Mouse (Mus musculus) ES-E14 (cell line): ENCODE measurements at regions not wholly inside any gene's neighbourhood (a gene's known extent, or its start where the extent isn't known, plus 50 kb on each side); places are given as distances from the start of the nearest gene placed in this dataset.

ENCODE experiments used
- DNase-seq: peaks from one replicate; pipeline ENCODE4 v3.0.0-alpha.2; 2013; ENCODE audit warnings: low read depth, low spot score
- H3K27ac ChIP-seq: 2 replicates; pipeline ENCODE4 v1.5.1; 2012; ENCODE audit warnings: low read depth, mild to moderate bottlenecking, low read length, moderate library complexity, mixed read lengths; ENCODE audit not compliant: poor library complexity, insufficient read depth, severe bottlenecking
- H3K36me3 ChIP-seq: 2 replicates; pipeline ENCODE4 v1.6.1; 2012; ENCODE audit warnings: mild to moderate bottlenecking, low read length, moderate library complexity, mixed read lengths; ENCODE audit not compliant: control insufficient read depth, poor library complexity, insufficient read depth, severe bottlenecking
- H3K4me1 ChIP-seq, 2 experiments: fragments of 150-350 bp in 1 of 2; sonication (generic) in 1 of 2; 2 replicates each; pipeline ENCODE4 v1.6.1; 2012; ENCODE audit warnings: low read length in 2 of 2, mild to moderate bottlenecking in 1 of 2, mixed read lengths in 1 of 2; ENCODE audit not compliant: control insufficient read depth in 2 of 2, insufficient read depth in 2 of 2, poor library complexity in 1 of 2
- H3K4me3 ChIP-seq, 2 experiments: fragments of 150-350 bp in 1 of 2; sonication (generic) in 1 of 2; 2 replicates each; pipeline ENCODE4 v1.5.1; 2012; ENCODE audit warnings: low read length in 2 of 2, low read depth in 1 of 2, mild to moderate bottlenecking in 1 of 2, mixed read lengths in 1 of 2; ENCODE audit not compliant: insufficient read depth in 1 of 2, poor library complexity in 1 of 2, severe bottlenecking in 1 of 2
- H3K9ac ChIP-seq: 2 replicates; pipeline ENCODE4 v1.6.1; 2012; ENCODE audit warnings: low read depth, mild to moderate bottlenecking, low read length, mixed read lengths; ENCODE audit not compliant: poor library complexity, insufficient read depth, severe bottlenecking
- H3K9me3 ChIP-seq: fragments of 150-350 bp; sonication (generic); 2 replicates; pipeline ENCODE4 v1.6.1; 2012; ENCODE audit warnings: low read depth, mild to moderate bottlenecking, low read length; ENCODE audit not compliant: control insufficient read depth, insufficient read depth
- CHD2 ChIP-seq: IDR thresholded peaks from 2 replicates; pipeline ENCODE4 v1.6.1; 2014; ENCODE audit warnings: mild to moderate bottlenecking, low read depth, low read length, inconsistent platforms
- HCFC1 ChIP-seq: IDR thresholded peaks from 2 replicates; pipeline ENCODE4 v1.6.1; 2012; ENCODE audit warnings: low read length, inconsistent platforms, borderline replicate concordance; ENCODE audit not compliant: insufficient read depth
- MAFK ChIP-seq: IDR thresholded peaks from 2 replicates; pipeline ENCODE4 v1.6.1; 2014; ENCODE audit warnings: mild to moderate bottlenecking, low read depth, low read length, inconsistent platforms; ENCODE audit not compliant: insufficient read depth
- ZC3H11A ChIP-seq: IDR thresholded peaks from 2 replicates; pipeline ENCODE4 v1.6.1; 2012; ENCODE audit warnings: low read depth, mild to moderate bottlenecking, inconsistent platforms, low read length, borderline replicate concordance
- ZNF384 ChIP-seq: IDR thresholded peaks from 2 replicates; pipeline ENCODE4 v1.6.1; 2012; ENCODE audit warnings: low read depth, low read length, inconsistent platforms
- in situ Hi-C, 2 experiments: fragments of 600-800 bp; cut with MboI; formaldehyde crosslinking; loops; one replicate each; pipeline ENCODE4 v1.15.1; 2025; ENCODE audit warnings: low sequenced_read_pairs in 2 of 2, inconsistent platforms in 1 of 2; ENCODE audit not compliant: unreplicated experiment in 2 of 2

- no peak for DNase-seq
These were observed 603.5 kb upstream of the Gje1 start for GRCm38 (mm10) chr10:15321480-15321879.

DNA sequence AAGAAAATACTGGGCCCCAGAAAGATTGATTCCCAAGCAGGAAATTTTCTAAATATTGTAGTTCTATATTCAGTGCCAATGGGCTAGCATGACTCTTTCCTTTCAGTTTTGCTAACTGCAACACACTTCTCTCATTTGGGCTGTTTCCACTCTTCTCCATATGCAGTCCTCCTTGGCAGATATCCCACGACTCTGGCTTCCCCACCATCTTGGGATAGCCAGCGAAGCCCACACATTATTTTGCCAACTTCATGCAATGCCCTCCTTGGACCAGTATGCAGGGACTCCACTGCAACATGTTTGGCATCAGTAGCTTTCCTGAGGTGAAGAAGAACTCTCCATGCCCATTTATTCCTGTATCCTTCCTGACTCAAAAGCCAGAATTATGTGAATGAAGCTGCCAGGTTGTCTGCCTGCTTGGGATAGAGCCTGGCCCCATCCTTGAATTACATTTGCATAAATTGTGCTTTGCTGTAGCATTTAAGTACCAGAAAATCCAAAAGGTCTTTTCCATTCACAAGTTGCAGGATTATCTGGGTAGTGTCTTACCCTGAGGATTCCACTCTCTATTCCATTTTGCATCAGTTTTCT, 599.1 kb upstream of the Gje1 start:
- Histone ChIP-seq H3K4me3 (no peak overlapping the region), H3K4me1 (no peaks in the 10 kb centered on the region), H3K36me3 (no peaks in the 10 kb centered on the region), H3K9ac (no peak overlapping the region), H3K27ac (no peak overlapping the region), H3K9me3 (no peaks in the 10 kb centered on the region)
- TF ChIP-seq MAFK (no peak), ZC3H11A (no peak), ZNF384 (no peak), CHD2 (no peak), HCFC1 (no peak)
- DNase-seq: no peak
- in situ Hi-C loops: no loop called here

More at GRCm38 (mm10) chr10:15321480-15321879, 603.5 kb upstream of the Gje1 start:
- no peaks in the 10 kb centered on the region for H3K9me3 ChIP-seq
- H3K27ac ChIP-seq: no peak overlapping the region
- H3K9ac ChIP-seq: no peak overlapping the region
- in situ Hi-C loops: no loop called here
- no peak overlapping the region for H3K4me3 ChIP-seq
- H3K4me1 ChIP-seq: no peaks in the 10 kb centered on the region
- TF ChIP-seq CHD2: no peak
- TF ChIP-seq HCFC1: no peak
- TF ChIP-seq ZC3H11A: no peak
- no peak for TF ChIP-seq MAFK
- TF ChIP-seq ZNF384: no peak
- H3K36me3 ChIP-seq: no peaks in the 10 kb centered on the region

DNA sequence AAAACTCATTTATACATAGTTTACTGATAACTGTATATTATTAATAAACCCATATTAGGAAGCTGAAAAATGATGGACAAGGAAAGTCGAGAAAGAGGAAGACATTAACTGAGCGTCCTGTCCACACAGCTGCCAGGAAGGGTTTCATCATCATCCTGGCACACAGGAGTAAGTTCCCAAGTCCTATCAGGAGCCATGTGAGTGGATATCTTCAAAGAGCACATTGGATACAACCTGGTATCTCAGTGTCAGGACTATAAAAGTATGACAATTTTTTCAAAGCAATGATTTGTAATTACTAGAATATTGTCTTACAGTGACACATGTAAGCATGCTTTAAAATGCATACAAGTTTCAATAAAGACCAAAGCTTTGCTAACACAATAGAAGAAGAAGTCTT, 592.6 kb upstream of the Gje1 start:
- no peak for TF ChIP-seq CHD2
- Histone ChIP-seq H3K4me1 (no peaks in the 10 kb centered on the region), H3K9me3 (no peaks in the 10 kb centered on the region), H3K36me3 (no peaks in the 10 kb centered on the region), H3K4me3 (no peak overlapping the region), H3K9ac (no peak overlapping the region), H3K27ac (no peak overlapping the region)
- in situ Hi-C loops: no loop called here
- no peak for DNase-seq

DNA sequence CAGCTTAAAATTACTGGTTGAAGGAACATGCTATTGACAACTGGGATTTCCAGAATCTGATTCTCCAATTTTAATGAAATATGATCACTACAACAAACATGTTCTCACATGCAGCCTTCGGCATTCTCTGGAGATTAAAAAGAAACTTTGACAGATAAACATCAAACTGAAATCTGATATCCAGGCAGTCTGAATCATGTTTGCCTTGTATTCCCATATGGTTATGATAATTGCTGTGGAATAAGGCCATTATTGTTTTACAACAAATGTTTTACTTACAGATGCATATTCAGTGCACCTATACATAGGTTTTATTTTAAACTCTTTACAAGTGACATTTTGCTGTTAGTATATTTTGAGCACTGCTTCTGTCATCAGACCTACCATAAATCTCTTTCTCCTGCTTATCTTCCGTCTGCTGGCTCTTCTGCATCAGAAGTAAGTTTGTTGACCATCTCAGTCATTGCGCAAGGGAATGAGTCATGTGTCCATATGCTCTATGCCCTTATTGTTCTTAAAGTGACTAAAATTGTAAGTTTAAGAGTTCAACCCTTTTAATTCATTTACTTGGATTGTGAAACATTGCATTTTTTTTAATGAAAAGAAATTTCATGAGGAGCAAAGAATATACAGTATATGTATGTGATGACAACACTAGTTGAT, 587.9 kb upstream of the Gje1 start:
- DNase-seq: no peak
- in situ Hi-C loops: no loop called here
- Histone ChIP-seq H3K9me3 (no peaks in the 10 kb centered on the region), H3K36me3 (no peaks in the 10 kb centered on the region), H3K9ac (no peak overlapping the region), H3K4me3 (no peak overlapping the region), H3K27ac (no peak overlapping the region), H3K4me1 (no peaks in the 10 kb centered on the region)
- no peak for TF ChIP-seq MAFK
- TF ChIP-seq ZNF384: no peak
- TF ChIP-seq CHD2: no peak
- TF ChIP-seq ZC3H11A: no peak
- TF ChIP-seq HCFC1: no peak
